Mouse (Mus musculus) CD4-positive, CD25-positive, alpha-beta regulatory T cell (primary cell): ENCODE data around the gene Vmn1r49. TPM values are rescaled to one million over a fixed set of nuclear protein-coding genes. Genes with fewer than 3 reads are reported as not detected.

Experiments
- polyA plus RNA-seq: library from polyadenylated mRNA; unstranded; fragments of 100-300 nt; shearing (Covaris generic); gene quantifications from one replicate; pipeline ENCODE4 v1.2.1, GENCODE M21; 2017

Gene Vmn1r49
- polyA plus RNA-seq, result 0.06 TPM

GRCm38 (mm10) chr6:90078406-90078805 lies at the start of gene Vmn1r49:
Gene Vmn1r49 (minus strand): TSS chr6:90078506.

DNA sequence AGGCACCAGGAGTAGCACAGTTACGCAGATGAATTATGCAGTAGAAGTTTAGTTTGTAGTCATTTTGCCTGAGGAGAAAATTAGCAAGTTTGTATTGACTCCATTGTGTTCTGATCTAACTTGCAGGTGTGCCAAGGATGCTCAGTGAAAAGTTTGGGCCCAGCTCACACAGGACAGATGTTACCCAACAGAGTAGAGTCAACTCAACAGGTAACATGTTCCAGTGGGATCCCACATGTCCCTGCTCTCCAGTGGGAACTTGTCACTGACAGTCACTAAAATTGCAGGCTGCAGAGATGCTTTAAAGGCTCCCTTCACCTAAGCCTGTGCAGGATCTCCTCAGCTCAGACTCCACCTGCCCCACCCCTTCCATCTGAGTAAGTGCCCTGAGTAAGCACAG lies 44.0 kb upstream of the Vmn1r49 start, which contains the start of gene Vmn1r51:
Gene Vmn1r51 (plus strand): TSS at position 301 of the 400 bp plus-strand sequence.

GRCm38 (mm10) chr6:90101130-90101529 lies 22.8 kb upstream of the Vmn1r49 start, which contains the start of gene Vmn1r50:
Gene Vmn1r50 (plus strand): TSS chr6:90101430.

DNA sequence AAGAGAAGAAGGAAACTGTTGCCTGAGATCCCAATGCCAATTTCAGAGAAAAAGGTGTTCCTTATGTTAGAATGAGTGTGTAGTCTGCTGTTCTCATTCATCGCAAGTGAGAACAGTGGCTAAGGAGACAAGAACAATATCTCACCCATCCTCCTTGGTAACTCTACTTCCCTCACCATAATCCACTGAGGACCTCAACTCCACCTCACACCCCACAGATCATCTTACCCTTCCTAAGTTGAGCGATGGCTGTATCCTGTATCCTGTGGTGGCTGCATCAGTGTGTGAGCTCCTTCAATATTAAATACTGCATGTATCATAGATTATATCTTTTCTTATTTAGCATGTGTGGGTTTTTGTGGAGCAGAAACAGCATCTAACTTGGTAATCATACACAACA lies 41.6 kb downstream of the Vmn1r49 start, which contains the start of gene Vmn1r48:
Gene Vmn1r48 (minus strand): TSS at position 101 of the 400 bp plus-strand sequence.

Other genes starting within 250 kb of the Vmn1r49 start
- gene Vmn1r42, start 202.1 kb downstream of the Vmn1r49 start, polyA plus RNA-seq, result not detected
- gene Vmn1r43, start 202.1 kb downstream of the Vmn1r49 start, polyA plus RNA-seq, result 0.06 TPM
- gene Vmn1r44, start 194.8 kb downstream of the Vmn1r49 start, polyA plus RNA-seq, result not detected
- gene Vmn1r45, start 137.9 kb downstream of the Vmn1r49 start, polyA plus RNA-seq, result not detected
- 0.02 TPM for gene Vmn1r46, start 109.2 kb downstream of the Vmn1r49 start, polyA plus RNA-seq
- not detected for gene Vmn1r47, start 62.4 kb downstream of the Vmn1r49 start, polyA plus RNA-seq
- not detected for gene Vmn1r48, start 41.7 kb downstream of the Vmn1r49 start, polyA plus RNA-seq
- not detected for gene Vmn1r50, start 22.9 kb upstream of the Vmn1r49 start, polyA plus RNA-seq
- not detected for gene Vmn1r51, start 44.1 kb upstream of the Vmn1r49 start, polyA plus RNA-seq
- gene Vmn1r52, start 96.3 kb upstream of the Vmn1r49 start, polyA plus RNA-seq, result not detected
- gene V1ra8, start 124.3 kb upstream of the Vmn1r49 start, polyA plus RNA-seq, result not detected
- not detected for gene Vmn1r53, start 145.9 kb upstream of the Vmn1r49 start, polyA plus RNA-seq
- gene Vmn1r54, start 167.8 kb upstream of the Vmn1r49 start, polyA plus RNA-seq, result not detected
- not detected for gene BC048671, start 222.7 kb upstream of the Vmn1r49 start, polyA plus RNA-seq
- not detected for gene Chst13, start 246.7 kb upstream of the Vmn1r49 start, polyA plus RNA-seq